Mouse (Mus musculus) spleen, adult 2 months (tissue): ENCODE results near the gene Mmp1b. TPM values are rescaled to one million over a fixed set of nuclear protein-coding genes. Genes with fewer than 3 reads are reported as not detected.
"Not testable (repeated sequence)": the region's sequence is repeated elsewhere in the genome, so short reads cannot be mapped to it uniquely, and the experiment has no call there.

ENCODE experiments used
- DNase-seq, 2 experiments: peaks; one replicate each; pipeline versions ENCODE4 v3.0.0 to v3.0.0-alpha.2; 2012 to 2021; ENCODE audit warnings: low spot score in 2 of 2, low read depth in 1 of 2
- H3K27ac ChIP-seq: fragments of 200-500 bp; 2 replicates; pipeline ENCODE4 v1.5.1; 2012; ENCODE audit warnings: low read length, inconsistent platforms; ENCODE audit not compliant: insufficient read depth
- H3K27me3 ChIP-seq: fragments of 200-500 bp; 2 replicates; pipeline ENCODE4 v1.6.1; 2012; ENCODE audit warnings: mild to moderate bottlenecking, moderate library complexity, low read length, inconsistent platforms; ENCODE audit not compliant: control insufficient read depth, insufficient read depth
- H3K36me3 ChIP-seq: fragments of 200-500 bp; 2 replicates; pipeline ENCODE4 v1.6.1; 2012; ENCODE audit warnings: mild to moderate bottlenecking, low read length, inconsistent platforms; ENCODE audit not compliant: control insufficient read depth, insufficient read depth
- H3K4me1 ChIP-seq: fragments of 200-500 bp; 2 replicates; pipeline ENCODE4 v1.6.1; 2011; ENCODE audit warnings: inconsistent platforms; ENCODE audit not compliant: control insufficient read depth, insufficient read depth, insufficient read length
- H3K4me3 ChIP-seq: fragments of 200-500 bp; 2 replicates; pipeline ENCODE4 v1.5.1; 2011; ENCODE audit warnings: mild to moderate bottlenecking, inconsistent platforms; ENCODE audit not compliant: insufficient read depth, insufficient read length; ENCODE audit errors: extremely low read depth
- CTCF ChIP-seq: fragments of 200-500 bp; IDR thresholded peaks from 2 replicates; pipeline ENCODE4 v1.5.1; 2011; ENCODE audit warnings: mild to moderate bottlenecking, inconsistent platforms; ENCODE audit not compliant: insufficient read depth, insufficient read length, insufficient replicate concordance; ENCODE audit errors: extremely low read depth
- POLR2A ChIP-seq: fragments of 200-500 bp; IDR thresholded peaks from 2 replicates; pipeline ENCODE4 v1.6.1; 2011; ENCODE audit warnings: low read depth, low read length, inconsistent platforms
- WGBS: fragments of 180-500 bp; shearing (Covaris S2); methylation state at CpG from one replicate; pipeline ENCODE4 v1.1.7; 2018; 5-methylcytosine and 5-hydroxymethylcytosine counted together
- polyA plus RNA-seq: library from polyadenylated mRNA; depleted of rRNA; stranded (reverse); fragments of >200 nt; gene quantifications from 2 replicates; pipeline ENCODE4 v1.2.3, GENCODE M21; 2012; rRNA removed

Gene Mmp1b
- polyA plus RNA-seq = not detected in 2 replicates

- Histone ChIP-seq H3K36me3 (no peaks in the 10 kb centered on the region), H3K4me3 (no peak within 1 kb of the TSS), H3K27me3 (no peaks in the 10 kb centered on the region), H3K27ac (no peak within 1 kb of the TSS), H3K4me1 (no peaks in the 10 kb centered on the region)
- no peak for TF ChIP-seq POLR2A
- no peak for TF ChIP-seq CTCF
- no peak for DNase-seq
Observed at GRCm38 (mm10) chr9:7387947-7388346, at the start of gene Mmp1b. TSS of gene Mmp1b (minus strand) at chr9:7388047.

- H3K27me3 ChIP-seq, H3K4me3 ChIP-seq, DNase-seq, H3K27ac ChIP-seq, H3K36me3 ChIP-seq, H3K4me1 ChIP-seq: not testable (repeated sequence)
- 73% methylated on average over 8 of the region's 8 CpGs for WGBS
Observed at GRCm38 (mm10) chr9:7396556-7396955, 8.7 kb upstream of the Mmp1b start.

- Histone ChIP-seq H3K4me1 (no peaks in the 10 kb centered on the region), H3K27ac (no peak overlapping the region), H3K4me3 (no peak overlapping the region), H3K36me3 (no peaks in the 10 kb centered on the region), H3K27me3 (no peaks in the 10 kb centered on the region)
- TF ChIP-seq POLR2A = no peak
- no peak for TF ChIP-seq CTCF
- WGBS = 86% methylated on average over 3 of the region's 3 CpGs
- DNase-seq = no peak
Observed at GRCm38 (mm10) chr9:7354535-7354934, 33.3 kb downstream of the Mmp1b start.

- Histone ChIP-seq H3K27ac (no peak overlapping the region), H3K27me3 (no peaks in the 10 kb centered on the region), H3K4me3 (no peak overlapping the region), H3K4me1 (no peaks in the 10 kb centered on the region), H3K36me3 (no peaks in the 10 kb centered on the region)
- TF ChIP-seq CTCF (no peak), POLR2A (no peak)
- DNase-seq = no peak
- 81% methylated on average over 2 of the region's 2 CpGs for WGBS
Observed at GRCm38 (mm10) chr9:7345513-7345912, 42.3 kb downstream of the Mmp1b start.

- H3K4me3 ChIP-seq = no peak within 1 kb of the TSS
- no peak for DNase-seq
- H3K4me1 ChIP-seq = no peaks in the 10 kb centered on the region
- H3K36me3 ChIP-seq = no peaks in the 10 kb centered on the region
- H3K27me3 ChIP-seq = no peaks in the 10 kb centered on the region
- TF ChIP-seq CTCF = no peak
- TF ChIP-seq POLR2A = no peak
- H3K27ac ChIP-seq = no peak within 1 kb of the TSS
Observed at GRCm38 (mm10) chr9:7344107-7344506, 43.7 kb downstream of the Mmp1b start, which contains the start of gene Mmp12. TSS of gene Mmp12 (plus strand) at chr9:7344381.

GRCm38 (mm10) chr9:7336740-7337483 is 50.9 kb downstream of the Mmp1b start:
- DNase-seq = no peak
- TF ChIP-seq CTCF = no peak
- no peak for TF ChIP-seq POLR2A
- Histone ChIP-seq H3K27me3 (no peaks in the 10 kb centered on the region), H3K27ac (peak overlapping the region; percentile 55), H3K4me3 (no peak overlapping the region), H3K36me3 (no peaks in the 10 kb centered on the region), H3K4me1 (peaks cover 6% of the 10 kb centered on the region)

- WGBS = 80% methylated on average over 5 of the region's 6 CpGs
- H3K4me1 ChIP-seq = peaks cover 6% of the 10 kb centered on the region
Observed at GRCm38 (mm10) chr9:7335766-7336680, 51.8 kb downstream of the Mmp1b start.

More at GRCm38 (mm10) chr9:7335766-7336680, 51.8 kb downstream of the Mmp1b start:
- no peak for DNase-seq
- no peak overlapping the region for H3K27ac ChIP-seq
- TF ChIP-seq CTCF (no peak), POLR2A (no peak)
- no peaks in the 10 kb centered on the region for H3K36me3 ChIP-seq
- H3K4me3 ChIP-seq = no peak overlapping the region
- no peaks in the 10 kb centered on the region for H3K27me3 ChIP-seq
